Mouse (Mus musculus): ENCODE measurements around the gene Olfr876.

- TF ChIP-seq CTCF (IDR thresholded peaks at IDR 0.05) (no peak), EP300 (IDR thresholded peaks at IDR 0.05) (no peak)
These were observed 51.1 kb downstream of the Olfr876 start, which contains the start of gene Olfr877 for GRCm38 (mm10) chr9:37853969-37854368.

All from lung, postnatal 0 days (tissue).